Mouse (Mus musculus): ENCODE measurements around the gene Rbbp6.

Rbbp6 gene

GRCm38 (mm10) chr7:123039302-123039701, 73.8 kb downstream of the Rbbp6 start:
- intact Hi-C loops (cut with DNase I) = no loop called here

DNA sequence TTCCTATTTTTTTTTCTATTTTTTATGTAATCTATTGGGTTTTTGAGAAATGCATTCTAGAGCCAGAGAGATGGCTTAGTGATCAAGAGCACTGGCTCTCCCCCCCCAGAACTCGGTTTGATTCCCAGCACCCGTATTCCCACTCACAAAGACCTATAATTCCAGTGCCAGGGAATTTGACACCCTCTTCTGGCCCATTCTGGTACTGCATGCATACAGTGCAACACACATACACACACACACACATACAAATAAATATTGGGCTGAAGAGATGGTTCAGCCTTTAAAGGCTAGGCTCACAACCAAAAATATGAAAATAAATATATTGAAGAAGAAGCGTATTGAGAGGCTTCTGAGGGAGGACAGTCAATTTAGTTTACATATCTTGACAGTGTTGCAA, 79.7 kb downstream of the Rbbp6 start:
- intact Hi-C loops (cut with DNase I) = no loop called here

DNA sequence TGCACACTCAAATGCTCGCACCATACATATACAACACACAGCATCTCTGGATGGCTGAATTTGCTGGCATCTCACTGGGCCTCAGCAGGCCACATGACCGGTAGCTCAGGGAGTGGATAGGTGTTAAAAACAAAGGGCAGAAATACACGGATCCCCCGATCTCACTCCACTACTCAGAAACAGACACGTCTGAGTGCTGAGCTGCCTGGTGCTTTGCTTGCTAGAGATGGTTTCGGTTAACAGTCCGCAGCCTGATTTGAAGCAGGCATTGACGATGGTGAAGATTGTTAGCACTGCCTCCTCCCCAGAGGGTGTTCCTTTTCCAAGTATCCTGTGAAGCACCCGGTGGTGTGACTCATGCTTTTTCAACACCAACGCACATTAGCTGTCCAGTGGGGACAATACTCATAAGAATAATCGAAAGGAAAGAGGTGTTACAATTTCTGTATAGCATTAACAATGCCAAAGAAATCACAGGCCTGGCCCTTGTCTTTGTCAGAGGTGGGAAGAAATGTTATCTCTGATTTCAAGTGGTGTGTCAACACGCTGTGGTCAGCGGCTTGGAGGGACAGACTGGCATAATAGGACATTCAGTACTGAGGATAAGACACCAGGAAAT, 81.1 kb downstream of the Rbbp6 start:
- intact Hi-C loops (cut with DNase I) = no loop called here

All from adrenal gland (tissue).